Mouse (Mus musculus) megakaryocyte, embryonic 14.5 days (primary cell): ENCODE measurements around the gene Olfr111. TPM values are rescaled to one million over a fixed set of nuclear protein-coding genes. Genes with fewer than 3 reads are reported as not detected.

ENCODE experiments used
- H3K27me3 ChIP-seq: replicated peaks from 2 replicates; pipeline ENCODE3; 2012; ENCODE audit warnings: inconsistent platforms
- H3K36me3 ChIP-seq: replicated peaks from 2 replicates; pipeline ENCODE3; 2012; ENCODE audit warnings: low read length, inconsistent platforms, mixed read lengths
- H3K4me1 ChIP-seq: 2 replicates; pipeline ENCODE4 v1.6.1; 2012; ENCODE audit warnings: inconsistent platforms
- H3K4me3 ChIP-seq: replicated peaks from 2 replicates; pipeline ENCODE3; 2012; ENCODE audit warnings: moderate library complexity, mild to moderate bottlenecking, inconsistent platforms
- H3K9me3 ChIP-seq: 2 replicates; pipeline ENCODE4 v1.6.1; 2012; ENCODE audit warnings: inconsistent platforms
- FLI1 ChIP-seq: IDR thresholded peaks from 2 replicates; pipeline ENCODE4 v1.6.1; 2012; ENCODE audit warnings: low read length, inconsistent platforms, mixed read lengths
- GATA1 ChIP-seq: IDR thresholded peaks from 3 replicates; pipeline ENCODE4 v1.6.1; 2012; ENCODE audit warnings: mixed read lengths, low read length, inconsistent platforms, borderline replicate concordance
- polyA plus RNA-seq: library from polyadenylated mRNA; stranded (reverse); fragments of >175 nt; gene quantifications from 2 replicates; pipeline ENCODE4 v1.2.3, GENCODE M21; 2012; ENCODE audit warnings: low replicate concordance; ENCODE audit not compliant: insufficient read depth

The Olfr111 gene
- polyA plus RNA-seq, 1 experiment: not detected

DNA sequence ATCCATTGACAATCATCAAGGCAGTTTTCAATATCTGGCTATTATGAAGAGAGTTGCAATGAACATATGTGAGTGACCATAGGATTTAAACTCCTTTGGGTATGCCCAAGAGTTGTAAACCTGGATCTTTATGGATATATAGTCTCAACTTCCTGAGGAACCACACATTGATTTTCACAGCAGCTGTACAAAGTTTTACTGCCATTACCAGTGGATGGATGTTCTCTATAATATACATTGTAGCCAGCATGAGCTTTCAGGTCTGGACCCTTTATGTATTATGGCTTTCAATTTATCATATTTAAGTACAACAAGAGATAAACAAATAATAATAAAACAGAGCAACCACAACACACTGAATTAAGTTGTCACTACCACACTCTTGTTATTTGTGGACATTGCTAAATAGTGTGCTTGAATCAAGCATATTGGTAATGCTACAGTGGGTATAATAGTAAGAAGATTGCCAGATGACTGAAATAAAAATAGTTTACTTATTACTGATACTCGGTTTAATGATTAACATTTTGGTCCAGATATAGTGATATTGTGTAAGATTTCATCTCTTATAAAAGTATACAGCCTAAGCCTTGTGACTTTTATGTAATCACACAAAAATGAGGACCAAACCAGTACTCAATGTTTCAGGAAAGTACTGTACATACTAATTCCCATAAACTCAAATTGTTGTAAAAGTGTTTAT lies 51.2 kb downstream of the Olfr111 start:
- Histone ChIP-seq H3K36me3 (no peaks in the 10 kb centered on the region), H3K27me3 (no peaks in the 10 kb centered on the region), H3K4me3 (no peak overlapping the region), H3K9me3 (no peaks in the 10 kb centered on the region; the same call in 1 of the 2 replicates), H3K4me1 (no peaks in the 10 kb centered on the region)
- TF ChIP-seq FLI1 (no peak), GATA1 (no peak)

DNA sequence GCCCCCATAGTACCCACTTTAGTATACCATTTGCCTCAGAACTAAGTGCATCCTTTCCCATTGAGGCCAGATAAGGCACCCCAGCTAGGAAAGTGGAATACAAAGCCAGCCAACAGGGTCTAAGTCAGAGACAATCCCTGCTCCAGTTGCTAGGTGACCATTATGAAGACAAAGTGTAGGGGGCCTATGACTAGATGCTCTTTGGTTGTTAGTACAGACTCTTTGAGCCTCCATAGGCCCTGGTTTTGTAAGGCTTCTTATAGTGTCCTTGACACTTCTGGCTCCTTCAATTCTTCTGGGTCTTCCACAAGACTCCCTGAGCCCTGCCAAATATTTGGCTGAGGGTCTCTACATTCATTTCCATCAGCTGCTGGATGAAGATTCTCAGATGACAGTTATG lies 61.5 kb downstream of the Olfr111 start, which contains the start of gene Olfr112:
Olfr112 (minus strand) TSS at position 101 of the 400 bp plus-strand sequence.
- Histone ChIP-seq H3K4me3 (no peak within 1 kb of the TSS), H3K9me3 (no peaks in the 10 kb centered on the region), H3K4me1 (no peaks in the 10 kb centered on the region), H3K27me3 (no peaks in the 10 kb centered on the region), H3K36me3 (no peaks in the 10 kb centered on the region)
- TF ChIP-seq FLI1: no peak
- no peak for TF ChIP-seq GATA1

DNA sequence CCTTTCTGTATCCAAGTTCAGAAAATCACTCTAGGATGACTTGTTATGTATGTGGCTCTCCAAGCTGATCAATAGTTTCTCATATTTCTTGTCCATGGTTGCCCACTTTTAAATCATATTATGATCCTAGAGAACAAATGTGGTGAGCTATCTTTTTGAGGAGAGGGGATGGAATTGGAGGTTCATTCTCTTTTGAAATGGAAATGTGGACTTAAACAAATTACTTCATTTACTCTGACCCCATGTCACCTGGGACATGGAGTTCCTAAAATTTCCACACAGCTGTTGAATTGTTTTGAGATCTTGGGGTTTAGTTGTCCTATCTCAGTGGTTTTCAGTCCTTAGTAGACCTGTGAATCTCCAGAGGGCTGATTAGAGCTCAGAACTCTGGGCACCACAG lies 69.7 kb downstream of the Olfr111 start, which contains the start of gene Olfr113:
Olfr113 (minus strand) TSS at position 101 of the 400 bp plus-strand sequence.
- H3K36me3 ChIP-seq: no peaks in the 10 kb centered on the region
- H3K4me3 ChIP-seq: no peak within 1 kb of the TSS
- no peaks in the 10 kb centered on the region; the same call in 1 of the 2 replicates for H3K9me3 ChIP-seq
- H3K27me3 ChIP-seq: no peaks in the 10 kb centered on the region
- TF ChIP-seq GATA1: no peak
- no peak for TF ChIP-seq FLI1
- H3K4me1 ChIP-seq: no peaks in the 10 kb centered on the region

Other genes with a start within 250 kb of the Olfr111 start
- gene Olfr98, start 244.3 kb upstream of the Olfr111 start, polyA plus RNA-seq: not detected in 2 replicates
- gene H2-M3, start 237.8 kb upstream of the Olfr111 start, polyA plus RNA-seq: 0.82 TPM in 1 of 2 replicates, not detected in the other
- not detected in 2 replicates for gene Olfr99, start 224.6 kb upstream of the Olfr111 start, polyA plus RNA-seq
- gene Olfr101, start 203.7 kb upstream of the Olfr111 start, polyA plus RNA-seq: not detected in 2 replicates
- not detected in 2 replicates for gene Olfr102, start 191.0 kb upstream of the Olfr111 start, polyA plus RNA-seq
- not detected in 2 replicates for gene Olfr103, start 168.3 kb upstream of the Olfr111 start, polyA plus RNA-seq
- 0.86 TPM in 1 of 2 replicates, not detected in the other for gene Olfr104-ps, start 148.4 kb upstream of the Olfr111 start, polyA plus RNA-seq
- gene Olfr105-ps, start 129.0 kb upstream of the Olfr111 start, polyA plus RNA-seq: not detected in 2 replicates
- gene Olfr106-ps, start 117.6 kb upstream of the Olfr111 start, polyA plus RNA-seq: not detected in 2 replicates
- not detected in 2 replicates for gene Olfr107, start 108.8 kb upstream of the Olfr111 start, polyA plus RNA-seq
- gene Olfr108, start 62.5 kb upstream of the Olfr111 start, polyA plus RNA-seq: not detected in 2 replicates
- not detected in 2 replicates for gene Olfr109, start 49.1 kb upstream of the Olfr111 start, polyA plus RNA-seq
- 0.08 TPM in 1 of 2 replicates, not detected in the other for gene H2-M2, start 24.5 kb upstream of the Olfr111 start, polyA plus RNA-seq
- gene Olfr110, start 15.6 kb upstream of the Olfr111 start, polyA plus RNA-seq: not detected in 2 replicates
- not detected in 2 replicates for gene Olfr112, start 61.4 kb downstream of the Olfr111 start, polyA plus RNA-seq
- gene Olfr113, start 69.6 kb downstream of the Olfr111 start, polyA plus RNA-seq: not detected in 2 replicates
- gene Olfr114, start 84.7 kb downstream of the Olfr111 start, polyA plus RNA-seq: not detected in 2 replicates
- not detected in 2 replicates for gene Olfr115, start 119.1 kb downstream of the Olfr111 start, polyA plus RNA-seq
- gene Olfr116, start 119.2 kb downstream of the Olfr111 start, polyA plus RNA-seq: not detected in 2 replicates
- not detected in 2 replicates for gene Olfr117, start 155.8 kb downstream of the Olfr111 start, polyA plus RNA-seq
- not detected in 2 replicates for gene Olfr118, start 159.0 kb downstream of the Olfr111 start, polyA plus RNA-seq
- not detected in 2 replicates for gene Olfr119, start 188.5 kb downstream of the Olfr111 start, polyA plus RNA-seq
- gene Olfr120, start 213.8 kb downstream of the Olfr111 start, polyA plus RNA-seq: not detected in 2 replicates
- gene Olfr121, start 240.8 kb downstream of the Olfr111 start, polyA plus RNA-seq: not detected in 2 replicates